Mouse (Mus musculus) gastrocnemius, adult 8-10 months (tissue): ENCODE results near the gene Fem1a. TPM values are rescaled to one million over a fixed set of nuclear protein-coding genes. Genes with fewer than 3 reads are reported as not detected.

Experiments used
- DNase-seq, 2 experiments: peaks; one replicate each; pipeline ENCODE4 v3.0.0; 2022; ENCODE audit warnings: low spot score in 2 of 2
- total RNA-seq, 4 experiments: library from RNA; stranded (reverse); gene quantifications; 2 replicates each; pipeline ENCODE4 v1.2.4; 2022

The Fem1a gene
- total RNA-seq, 4 experiments from 2014 or later, result 180 to 201 (median 196) TPM

GRCm38 (mm10) chr17:56278340-56278739, 21.7 kb downstream of the Fem1a start:
- DNase-seq, result no peak

- no peak for DNase-seq
Observed at GRCm38 (mm10) chr17:56279481-56280155, 23.0 kb downstream of the Fem1a start.

GRCm38 (mm10) chr17:56281193-56281592, 24.6 kb downstream of the Fem1a start:
- DNase-seq, result no peak

GRCm38 (mm10) chr17:56282802-56283201, 26.2 kb downstream of the Fem1a start:
- DNase-seq, result no peak

GRCm38 (mm10) chr17:56283316-56283715, 26.7 kb downstream of the Fem1a start:
- DNase-seq, result no peak

- no peak for DNase-seq
Observed at GRCm38 (mm10) chr17:56285995-56286394, 29.4 kb downstream of the Fem1a start.

- DNase-seq, result no peak
Observed at GRCm38 (mm10) chr17:56287830-56288229, 31.2 kb downstream of the Fem1a start.

- no peak for DNase-seq
Observed at GRCm38 (mm10) chr17:56288866-56289265, 32.3 kb downstream of the Fem1a start.

GRCm38 (mm10) chr17:56289371-56290331, 33.0 kb downstream of the Fem1a start:
- no peak for DNase-seq

- peak; percentile 93 to 97 for DNase-seq
Observed at GRCm38 (mm10) chr17:56290388-56291170, 34.0 kb downstream of the Fem1a start.

GRCm38 (mm10) chr17:56291171-56291511, 34.5 kb downstream of the Fem1a start:
- peak; percentile 83 to 86 for DNase-seq

GRCm38 (mm10) chr17:56291826-56292475, 35.3 kb downstream of the Fem1a start:
- DNase-seq, result no peak

GRCm38 (mm10) chr17:56292531-56293222, 36.1 kb downstream of the Fem1a start, which contains the start of gene Plin3:
Gene Plin3 (minus strand): TSS chr17:56292873.
- DNase-seq, result peak; percentile 57 to 69

GRCm38 (mm10) chr17:56293291-56293690, 36.7 kb downstream of the Fem1a start:
- no peak for DNase-seq

- no peak for DNase-seq
Observed at GRCm38 (mm10) chr17:56294241-56294640, 37.6 kb downstream of the Fem1a start.

- DNase-seq, result no peak
Observed at GRCm38 (mm10) chr17:56296201-56296600, 39.6 kb downstream of the Fem1a start.

GRCm38 (mm10) chr17:56298238-56298637, 41.6 kb downstream of the Fem1a start:
- DNase-seq, result no peak

GRCm38 (mm10) chr17:56300186-56300585, 43.6 kb downstream of the Fem1a start, which contains the start of gene Arrdc5:
Gene Arrdc5 (minus strand): TSS chr17:56300286.
- no peak for DNase-seq

GRCm38 (mm10) chr17:56302363-56302996, 45.9 kb downstream of the Fem1a start:
- DNase-seq, result no peak
